Mouse (Mus musculus): ENCODE results near the gene Fignl2.

GRCm38 (mm10) chr15:101081035-101081548 lies 2.7 kb upstream of the Fignl2 start:
- TF ChIP-seq CTCF (IDR thresholded peaks at IDR 0.05; ENCODE audit: borderline replicate concordance, control insufficient read depth, extremely low read depth, insufficient read depth, low read length, poor library complexity) (no peak), POLR2A (IDR thresholded peaks at IDR 0.05; ENCODE audit: control insufficient read depth, extremely low read depth, insufficient read depth, low read length, poor library complexity) (no peak)
